In genomic region chr15:78320825-78321496, GRCm38 (mm10) we compare ENCODE assay signal across 8 mouse cellular contexts. TPM values are rescaled to one million over a fixed set of nuclear protein-coding genes. Genes with fewer than 3 reads are reported as not detected.
A peak's percentile ranks its signal among the peaks of the same experiment; 100 is the strongest.
DNase-seq lines count a peak whose midpoint lies in the region; ATAC-seq and TF ChIP-seq lines count a peak whose summit lies in the region.

No protein-coding gene starts in this region.

- WGBS in midbrain, embryonic 10.5 days: 21% methylated on average over 5 of the region's 5 CpGs
- 13% methylated on average over 5 of the region's 5 CpGs for WGBS in midbrain, embryonic 15.5 days
- WGBS in kidney, adult 2 months: 7% methylated on average over 5 of the region's 5 CpGs
- WGBS in limb, embryonic 11.5 days: 12% methylated on average over 5 of the region's 5 CpGs
- WGBS in stomach, embryonic 15.5 days: 12% methylated on average over 5 of the region's 5 CpGs

- H3K9me3 ChIP-seq in midbrain, embryonic 10.5 days (replicated peaks): no peaks in the 10 kb centered on the region
- H3K9me3 ChIP-seq in midbrain, embryonic 15.5 days: no peaks in the 10 kb centered on the region
- no peaks in the 10 kb centered on the region for H3K9me3 ChIP-seq in limb, embryonic 11.5 days (ENCODE audit: control insufficient read depth, low read length)
- H3K9me3 ChIP-seq in stomach, embryonic 15.5 days: no peaks in the 10 kb centered on the region

- H3K27me3 ChIP-seq in midbrain, embryonic 10.5 days (ENCODE audit: low read depth, poor library complexity, severe bottlenecking): no peaks in the 10 kb centered on the region; the same call in 1 of the 2 replicates
- no peaks in the 10 kb centered on the region for H3K27me3 ChIP-seq in midbrain, embryonic 15.5 days (replicated peaks)
- H3K27me3 ChIP-seq in kidney, adult 2 months (replicated peaks; ENCODE audit: control insufficient read depth, insufficient read depth, low read length): no peaks in the 10 kb centered on the region
- H3K27me3 ChIP-seq in limb, embryonic 11.5 days (ENCODE audit: control insufficient read depth, insufficient read depth, low read length): no peaks in the 10 kb centered on the region
- H3K27me3 ChIP-seq in stomach, embryonic 15.5 days (replicated peaks): no peaks in the 10 kb centered on the region

- peaks cover 12% of the 10 kb centered on the region; the same call in 1 of the 2 replicates for H3K4me1 ChIP-seq in midbrain, embryonic 10.5 days
- no peaks in the 10 kb centered on the region for H3K4me1 ChIP-seq in midbrain, embryonic 15.5 days
- H3K4me1 ChIP-seq in kidney, adult 2 months (ENCODE audit: control insufficient read depth, insufficient read depth, low read length): no peaks in the 10 kb centered on the region
- no peaks in the 10 kb centered on the region for H3K4me1 ChIP-seq in limb, embryonic 11.5 days (ENCODE audit: control insufficient read depth, insufficient read depth, low read length)
- H3K4me1 ChIP-seq in stomach, embryonic 15.5 days: 0 out of 2 replicates have a peak, but pooled peaks cover 6% of the 10 kb centered on the region

- H3K4me2 ChIP-seq in midbrain, embryonic 15.5 days: no peak overlapping the region
- H3K4me2 ChIP-seq in limb, embryonic 11.5 days (ENCODE audit: low read depth, severe bottlenecking): no peak overlapping the region
- H3K4me2 ChIP-seq in stomach, embryonic 15.5 days: no peak overlapping the region

- ATAC-seq in midbrain, embryonic 15.5 days (replicated peaks): no peak; the same call in 1 of the 2 replicates
- ATAC-seq in limb, embryonic 11.5 days (ENCODE audit: insufficient number of reproducible peaks, low FRiP score, low TSS enrichment, low read depth): no peak
- ATAC-seq in stomach, embryonic 15.5 days (ENCODE audit: insufficient read depth, low FRiP score, low read depth): peak; percentile 57; the same call in 1 of the 2 replicates

- no peak overlapping the region for H3K9ac ChIP-seq in midbrain, embryonic 15.5 days
- no peak overlapping the region for H3K9ac ChIP-seq in limb, embryonic 11.5 days (ENCODE audit: low read length)
- H3K9ac ChIP-seq in stomach, embryonic 15.5 days: no peak overlapping the region

- H3K4me3 ChIP-seq in midbrain, embryonic 10.5 days: no peak overlapping the region
- H3K4me3 ChIP-seq in midbrain, embryonic 15.5 days: no peak overlapping the region
- no peak overlapping the region for H3K4me3 ChIP-seq in kidney, adult 2 months (ENCODE audit: insufficient read depth, low read depth, low read length)
- H3K4me3 ChIP-seq in limb, embryonic 11.5 days (ENCODE audit: low read depth, low read length): no peak overlapping the region
- H3K4me3 ChIP-seq in stomach, embryonic 15.5 days (replicated peaks): no peak overlapping the region

- no peaks in the 10 kb centered on the region for H3K36me3 ChIP-seq in midbrain, embryonic 10.5 days
- no peaks in the 10 kb centered on the region for H3K36me3 ChIP-seq in midbrain, embryonic 15.5 days (replicated peaks)
- H3K36me3 ChIP-seq in kidney, adult 2 months (ENCODE audit: control insufficient read depth, insufficient read depth, low read length): no peaks in the 10 kb centered on the region
- H3K36me3 ChIP-seq in limb, embryonic 11.5 days (ENCODE audit: control insufficient read depth, insufficient read depth, low read length): no peaks in the 10 kb centered on the region
- H3K36me3 ChIP-seq in stomach, embryonic 15.5 days: no peaks in the 10 kb centered on the region

- no peak for TF ChIP-seq POLR2A in kidney, adult 2 months (IDR thresholded peaks at IDR 0.05; ENCODE audit: low read depth, low read length)

- H3K27ac ChIP-seq in midbrain, embryonic 10.5 days (replicated peaks): peak overlapping the region; percentile 30; the same call in 1 of the 2 replicates
- no peak overlapping the region for H3K27ac ChIP-seq in midbrain, embryonic 15.5 days
- no peak overlapping the region for H3K27ac ChIP-seq in kidney, adult 2 months (ENCODE audit: insufficient read depth, low read depth, low read length)
- no peak overlapping the region for H3K27ac ChIP-seq in limb, embryonic 11.5 days (replicated peaks; ENCODE audit: low read depth, low read length)
- no peak overlapping the region; the same call in 1 of the 2 replicates for H3K27ac ChIP-seq in stomach, embryonic 15.5 days

- peak; percentile 68 for DNase-seq in midbrain, embryonic 10.5 days (ENCODE audit: low spot score)
- DNase-seq in cerebellum, postnatal 25 days: peak; percentile 43 to 72
- peak; percentile 67 to 83 for DNase-seq in gastrocnemius, postnatal 4 days (ENCODE audit: low spot score in 2 of 2)
- DNase-seq in kidney, adult 2 months: peak; percentile 65
- DNase-seq in limb, embryonic 11.5 days (ENCODE audit: low spot score): peak; percentile 62
- DNase-seq in monocyte, adult 2 months (ENCODE audit: low read depth in 1 of 2, low spot score in 2 of 2): peak; percentile 41 to 75

- peak; percentile 71 for TF ChIP-seq CTCF in kidney, adult 2 months (conservative IDR thresholded peaks at IDR 0.05; ENCODE audit: insufficient read depth, insufficient read length, low read depth, low read length)

RNA-seq across cellular contexts. Expression of gene Csf2rb, which starts 4.6 kb away (rescaled TPM):
- polyA plus RNA-seq in midbrain, embryonic 10.5 days (2016; fragmentation: Nextera tagmentation; extraction: Ambion mirVana): 2.7 and 3.5 TPM in 2 replicates
- 0.50 and 0.74 TPM in 2 replicates for polyA plus RNA-seq in midbrain, embryonic 15.5 days (2015; fragmentation: Nextera tagmentation; extraction: Ambion mirVana)
- total RNA-seq in gastrocnemius, postnatal 4 days (2021): 10 to 100 TPM in 1 of 2 experiments, 1 to 10 TPM in 1; 3.4 to 11.1 TPM
- polyA plus RNA-seq in kidney, adult 2 months (2012; rRNA removed): 3.0 and 7.3 TPM in 2 replicates
- polyA plus RNA-seq in limb, embryonic 11.5 days (2014; fragmentation: Nextera tagmentation; extraction: Ambion mirVana): 1.3 and 1.5 TPM in 2 replicates
- 2.7 and 3.7 TPM in 2 replicates for polyA plus RNA-seq in stomach, embryonic 15.5 days (2015; fragmentation: Nextera tagmentation; extraction: Ambion mirVana)

RNA-seq across cellular contexts. Expression of gene Csf2rb2, which starts 15.4 kb away (rescaled TPM):
- 0.29 and 0.37 TPM in 2 replicates for polyA plus RNA-seq in midbrain, embryonic 10.5 days (2016; fragmentation: Nextera tagmentation; extraction: Ambion mirVana)
- 0.12 and 0.29 TPM in 2 replicates for polyA plus RNA-seq in midbrain, embryonic 15.5 days (2015; fragmentation: Nextera tagmentation; extraction: Ambion mirVana)
- total RNA-seq in gastrocnemius, postnatal 4 days (2021): 1 to 10 TPM; 2.5 to 3.1 TPM
- 1.4 and 7.1 TPM in 2 replicates for polyA plus RNA-seq in kidney, adult 2 months (2012; rRNA removed)
- 0.33 and 0.39 TPM in 2 replicates for polyA plus RNA-seq in limb, embryonic 11.5 days (2014; fragmentation: Nextera tagmentation; extraction: Ambion mirVana)
- 0.54 and 0.70 TPM in 2 replicates for polyA plus RNA-seq in stomach, embryonic 15.5 days (2015; fragmentation: Nextera tagmentation; extraction: Ambion mirVana)
